Mouse (Mus musculus): ENCODE results near the gene Tmem69. TPM values are rescaled to one million over a fixed set of nuclear protein-coding genes. Genes with fewer than 3 reads are reported as not detected.

Gene Tmem69
- 20.1 and 26.2 TPM in 2 replicates for polyA plus RNA-seq (2015; fragmentation: Nextera tagmentation; extraction: Ambion mirVana)

DNA sequence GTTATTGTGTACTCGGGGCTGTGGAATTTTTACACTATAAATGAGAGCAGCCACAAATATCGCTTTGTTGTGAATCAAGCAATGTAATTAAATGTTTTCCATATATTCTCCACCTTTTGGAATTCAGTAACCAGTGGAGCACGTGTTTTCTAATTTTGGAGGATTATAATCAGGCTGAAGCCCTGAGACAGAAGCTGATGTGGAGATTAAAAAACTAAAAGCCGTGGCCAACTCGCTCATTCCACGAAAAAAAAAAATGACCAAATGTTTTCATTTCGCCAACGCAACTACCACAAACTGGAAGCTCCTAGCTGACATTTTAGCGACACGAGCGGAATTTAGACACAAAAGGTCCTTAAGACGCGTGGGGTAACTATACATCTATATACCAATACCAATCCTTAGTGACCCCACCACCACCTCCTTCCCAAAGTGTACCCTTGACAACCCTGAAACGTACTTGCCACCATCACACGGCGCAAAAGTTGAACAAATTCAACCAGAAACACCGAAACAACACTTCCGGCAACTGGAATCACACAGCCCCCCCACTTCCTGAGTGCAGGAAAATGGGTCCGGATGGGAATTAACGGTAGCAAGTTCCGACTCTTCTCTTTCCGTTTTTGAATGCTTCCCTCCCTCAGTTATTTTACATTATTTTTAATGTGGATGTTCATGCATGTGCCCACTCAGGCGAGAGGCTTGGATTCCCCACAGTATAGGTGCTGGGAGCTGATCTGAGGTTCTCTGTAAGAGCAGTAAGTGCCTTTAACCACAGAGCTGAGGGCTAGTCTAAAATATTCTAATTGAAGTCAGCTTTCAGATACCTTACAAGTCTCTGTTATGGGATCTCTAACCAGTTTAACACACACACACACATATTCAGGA lies at the start of gene Tmem69:
TSS of gene Tmem69 (minus strand) at position 524 of the 888 bp plus-strand sequence.
- peak within 1 kb of the TSS; percentile 89 for H3K27ac ChIP-seq (ENCODE audit: low read length)
- peak within 1 kb of the TSS; percentile 80 for H3K4me2 ChIP-seq (ENCODE audit: low read length)
- H3K27me3 ChIP-seq (ENCODE audit: control insufficient read depth, insufficient read depth, low read depth, low read length): no peaks in the 10 kb centered on the region
- H3K36me3 ChIP-seq (ENCODE audit: control insufficient read depth, insufficient read depth, low read length): 0 out of 2 replicates have a peak, but pooled peaks cover 2% of the 10 kb centered on the region
- no peaks in the 10 kb centered on the region for H3K9me3 ChIP-seq (replicated peaks; ENCODE audit: control insufficient read depth, low read length, poor library complexity, severe bottlenecking)
- WGBS: 4% methylated on average over 23 of the region's 23 CpGs
- peak within 1 kb of the TSS; percentile 54 for H3K4me3 ChIP-seq (ENCODE audit: low read depth, low read length)
- peaks cover 22% of the 10 kb centered on the region for H3K4me1 ChIP-seq (ENCODE audit: control insufficient read depth, insufficient read depth, low read length)
- peak within 1 kb of the TSS; percentile 76 for H3K9ac ChIP-seq (ENCODE audit: low read depth, low read length)
- no peak for ATAC-seq

DNA sequence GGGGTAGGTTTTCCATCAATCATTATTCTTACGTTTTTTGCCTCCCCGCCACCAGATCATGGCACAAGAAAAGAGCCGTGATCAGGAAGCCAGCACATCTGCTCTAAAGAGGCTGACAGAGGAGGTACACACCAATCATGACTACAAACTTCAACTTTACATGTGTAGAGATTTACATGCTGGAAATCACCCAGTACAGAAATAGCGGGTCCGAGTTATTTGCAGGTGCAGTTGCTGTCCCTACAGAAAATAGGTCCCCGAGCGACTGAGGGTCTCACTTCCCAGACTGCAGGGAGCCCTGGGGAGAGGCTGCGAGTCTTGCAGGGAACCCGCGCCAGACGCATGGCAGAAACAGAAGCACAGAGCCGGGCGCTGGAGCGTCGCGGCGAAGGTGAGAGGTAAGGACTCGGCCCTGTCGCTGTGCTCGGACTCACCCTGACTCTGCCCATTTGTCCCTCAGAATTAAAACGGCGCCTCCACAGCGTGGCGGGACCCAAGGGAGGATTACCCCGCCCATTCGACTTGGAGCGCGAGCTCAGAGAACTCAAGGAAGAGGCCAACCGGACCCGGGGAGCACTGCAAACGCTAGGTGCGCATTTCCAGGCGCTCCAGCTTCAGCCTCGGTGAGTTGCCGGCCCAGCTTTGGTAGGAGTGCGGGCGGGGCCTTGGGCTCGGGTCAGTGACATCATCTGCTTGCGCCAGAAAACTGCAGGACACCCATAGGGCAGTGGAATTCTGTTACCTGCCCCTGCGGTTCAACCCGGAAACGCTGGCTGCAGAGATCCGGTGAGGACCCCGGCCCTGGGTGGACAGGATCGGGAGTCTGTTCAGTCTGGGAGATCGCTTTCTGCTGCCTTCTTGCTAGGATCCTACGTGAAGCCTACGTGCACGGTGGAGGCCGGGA lies 41.5 kb upstream of the Tmem69 start:
- H3K36me3 ChIP-seq (ENCODE audit: control insufficient read depth, insufficient read depth, low read length): peaks cover 19% of the 10 kb centered on the region
- H3K9ac ChIP-seq (ENCODE audit: low read depth, low read length): peak overlapping the region; percentile 70
- peaks cover 18% of the 10 kb centered on the region for H3K4me1 ChIP-seq (ENCODE audit: control insufficient read depth, insufficient read depth, low read length)
- H3K4me3 ChIP-seq (ENCODE audit: low read depth, low read length): peak overlapping the region; percentile 64
- H3K9me3 ChIP-seq (replicated peaks; ENCODE audit: control insufficient read depth, low read length, poor library complexity, severe bottlenecking): no peaks in the 10 kb centered on the region
- no peaks in the 10 kb centered on the region for H3K27me3 ChIP-seq (ENCODE audit: control insufficient read depth, insufficient read depth, low read depth, low read length)
- peak overlapping the region; percentile 72 for H3K27ac ChIP-seq (ENCODE audit: low read length)
- under 1% methylated on average over 50 of the region's 50 CpGs for WGBS
- peak; percentile 97 for ATAC-seq
- peak overlapping the region; percentile 80 for H3K4me2 ChIP-seq (ENCODE audit: low read length)

DNA sequence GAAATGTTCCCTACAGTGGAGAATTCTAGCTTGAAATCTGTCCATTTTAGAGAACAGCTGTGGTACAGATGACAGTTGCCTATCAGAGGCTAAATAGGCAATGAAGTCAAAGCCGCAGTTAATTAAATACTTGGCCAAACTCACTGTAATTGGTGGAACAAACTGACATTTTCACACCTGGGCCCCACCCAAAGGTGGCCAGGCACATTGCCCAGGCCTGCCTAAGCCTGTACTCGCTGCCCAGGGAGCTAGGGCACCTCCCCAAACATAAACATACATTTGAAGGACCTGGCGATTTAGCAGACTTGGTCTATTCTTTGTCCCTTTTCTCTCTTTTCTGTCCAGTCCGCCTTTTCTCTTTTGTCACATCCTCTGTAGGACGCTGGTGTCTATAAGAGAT lies 40.6 kb upstream of the Tmem69 start, which contains the start of gene Ccdc17:
TSS of gene Ccdc17 (plus strand) at position 276 of the 400 bp plus-strand sequence.
- H3K27me3 ChIP-seq (ENCODE audit: control insufficient read depth, insufficient read depth, low read depth, low read length): no peaks in the 10 kb centered on the region
- peak within 1 kb of the TSS; percentile 72 for H3K27ac ChIP-seq (ENCODE audit: low read length)
- peak within 1 kb of the TSS; percentile 80 for H3K4me2 ChIP-seq (ENCODE audit: low read length)
- H3K9me3 ChIP-seq (replicated peaks; ENCODE audit: control insufficient read depth, low read length, poor library complexity, severe bottlenecking): no peaks in the 10 kb centered on the region
- H3K4me3 ChIP-seq (ENCODE audit: low read depth, low read length): peak within 1 kb of the TSS; percentile 64
- H3K36me3 ChIP-seq (ENCODE audit: control insufficient read depth, insufficient read depth, low read length): peaks cover 16% of the 10 kb centered on the region
- H3K9ac ChIP-seq (ENCODE audit: low read depth, low read length): peak within 1 kb of the TSS; percentile 70
- WGBS: 15% methylated on average over 5 of the region's 5 CpGs
- peaks cover 18% of the 10 kb centered on the region for H3K4me1 ChIP-seq (ENCODE audit: control insufficient read depth, insufficient read depth, low read length)
- ATAC-seq: no peak

DNA sequence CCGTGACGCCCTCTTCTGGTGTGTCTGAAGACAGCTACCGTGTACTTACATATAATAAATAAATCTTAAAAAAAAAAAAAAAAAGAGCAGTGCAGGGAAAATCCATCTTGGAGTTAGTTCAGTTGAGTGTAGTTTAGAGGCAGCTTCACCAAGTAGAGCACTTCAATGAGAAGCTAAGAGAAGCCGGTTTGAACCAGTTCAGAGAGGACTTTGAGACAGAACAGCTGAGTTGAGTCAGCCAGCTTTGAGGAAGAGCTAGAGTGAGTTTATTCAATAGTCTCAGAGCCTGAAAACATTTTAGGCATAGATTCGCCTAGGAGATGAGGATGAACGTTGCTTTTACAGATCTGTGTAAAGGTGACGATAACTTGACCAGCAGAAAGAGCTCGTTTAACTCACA lies 40.1 kb upstream of the Tmem69 start:
- ATAC-seq: no peak
- H3K27me3 ChIP-seq (ENCODE audit: control insufficient read depth, insufficient read depth, low read depth, low read length): no peaks in the 10 kb centered on the region
- H3K4me2 ChIP-seq (ENCODE audit: low read length): no peak overlapping the region
- no peak overlapping the region for H3K4me3 ChIP-seq (ENCODE audit: low read depth, low read length)
- peaks cover 12% of the 10 kb centered on the region for H3K36me3 ChIP-seq (ENCODE audit: control insufficient read depth, insufficient read depth, low read length)
- no peak overlapping the region; the same call in 1 of the 2 replicates for H3K9ac ChIP-seq (ENCODE audit: low read depth, low read length)
- H3K9me3 ChIP-seq (replicated peaks; ENCODE audit: control insufficient read depth, low read length, poor library complexity, severe bottlenecking): no peaks in the 10 kb centered on the region
- no peak overlapping the region for H3K27ac ChIP-seq (ENCODE audit: low read length)
- H3K4me1 ChIP-seq (ENCODE audit: control insufficient read depth, insufficient read depth, low read length): peaks cover 18% of the 10 kb centered on the region
- 84% methylated on average over 8 of the region's 8 CpGs for WGBS

DNA sequence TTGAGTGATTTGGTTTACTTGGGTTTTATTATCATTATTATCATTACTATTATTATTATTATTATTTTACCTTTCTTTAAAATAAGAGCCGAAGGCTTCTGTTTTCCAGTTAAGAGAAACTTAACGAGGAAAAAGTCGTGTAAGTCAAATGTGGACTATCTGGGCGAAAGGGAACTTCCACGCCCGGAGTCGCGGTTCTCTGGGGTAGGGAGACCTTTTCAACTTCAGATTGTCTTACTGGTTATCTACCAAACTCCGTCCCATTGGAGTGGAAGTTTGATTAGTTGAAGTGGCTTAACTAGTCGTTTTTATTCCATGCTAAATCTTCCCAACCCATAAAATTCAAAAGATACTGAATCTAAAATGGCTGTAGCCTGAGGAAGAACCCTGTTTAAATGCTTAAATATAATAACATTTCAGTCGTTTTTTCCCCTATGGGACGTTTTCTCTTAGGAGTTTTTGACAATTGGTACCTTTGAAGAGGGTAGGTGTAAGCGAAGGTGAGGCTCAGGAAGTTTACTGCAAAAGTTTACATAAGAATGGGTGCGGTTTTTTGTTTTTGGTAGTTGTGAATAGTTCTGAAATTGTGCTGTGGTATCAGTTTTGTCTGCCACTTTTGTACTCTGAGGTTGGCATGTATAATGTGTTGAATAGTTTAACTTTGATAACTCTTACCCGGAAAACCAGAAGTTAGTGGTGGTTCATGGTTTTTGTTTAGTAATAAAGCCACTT lies 2.6 kb upstream of the Tmem69 start:
- Histone ChIP-seq H3K36me3 (ENCODE audit: control insufficient read depth, insufficient read depth, low read length) (no peaks in the 10 kb centered on the region), H3K9ac (ENCODE audit: low read depth, low read length) (peak overlapping the region; percentile 65), H3K27ac (ENCODE audit: low read length) (no peak overlapping the region), H3K4me2 (ENCODE audit: low read length) (peak overlapping the region; percentile 49), H3K4me3 (ENCODE audit: low read depth, low read length) (peak overlapping the region; percentile 54), H3K27me3 (ENCODE audit: control insufficient read depth, insufficient read depth, low read depth, low read length) (no peaks in the 10 kb centered on the region), H3K9me3 (replicated peaks; ENCODE audit: control insufficient read depth, low read length, poor library complexity, severe bottlenecking) (no peaks in the 10 kb centered on the region), H3K4me1 (ENCODE audit: control insufficient read depth, insufficient read depth, low read length) (peaks cover 22% of the 10 kb centered on the region)
- WGBS: 5% methylated on average over 15 of the region's 15 CpGs
- ATAC-seq: no peak

DNA sequence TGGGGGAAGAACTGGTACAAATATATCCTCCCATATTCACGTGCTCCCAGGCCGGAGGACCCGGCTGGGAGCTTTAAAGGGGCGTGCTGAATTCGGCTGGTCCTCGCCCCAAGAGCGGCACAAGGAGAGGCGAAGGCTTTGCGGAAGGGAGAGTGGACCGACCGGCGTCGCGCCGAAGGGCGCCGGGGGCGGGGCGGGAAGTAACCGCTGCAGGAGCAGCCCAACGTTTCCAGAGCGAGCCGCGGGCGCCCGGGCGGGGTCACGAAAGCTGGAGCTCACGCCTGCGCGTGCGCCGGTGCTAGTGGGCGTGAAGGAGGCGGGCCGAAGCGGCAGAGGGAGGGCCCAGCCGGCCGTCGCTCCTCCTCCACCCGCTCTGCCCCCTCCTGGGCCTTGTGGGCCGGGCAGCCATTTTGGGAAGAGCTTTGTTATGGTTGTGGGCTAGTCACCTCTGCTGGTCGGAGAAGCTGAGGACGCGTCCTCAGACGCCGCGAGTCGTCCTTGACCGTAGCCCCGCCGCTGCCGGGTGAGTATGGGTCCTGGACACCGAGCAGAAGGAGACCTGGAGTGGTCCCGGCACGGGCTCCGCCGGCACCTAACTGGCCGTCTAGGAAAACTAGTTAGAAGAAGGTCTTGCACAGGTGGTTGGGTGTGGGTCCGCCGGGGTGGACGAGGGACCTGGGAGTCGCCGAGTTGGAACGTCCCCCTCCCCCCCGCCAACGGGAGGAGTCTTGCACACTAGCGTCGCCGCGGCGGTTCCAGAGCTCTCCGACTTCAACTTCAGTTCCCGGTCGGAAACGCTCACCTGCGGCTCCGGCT lies 1.8 kb upstream of the Tmem69 start, which contains the start of gene Gpbp1l1:
TSS of gene Gpbp1l1 (plus strand) at position 353 of the 816 bp plus-strand sequence.
- under 1% methylated on average over 74 of the region's 78 CpGs for WGBS
- Histone ChIP-seq H3K9me3 (replicated peaks; ENCODE audit: control insufficient read depth, low read length, poor library complexity, severe bottlenecking) (no peaks in the 10 kb centered on the region), H3K4me2 (ENCODE audit: low read length) (peak within 1 kb of the TSS; percentile 80), H3K4me3 (ENCODE audit: low read depth, low read length) (peak within 1 kb of the TSS; percentile 54), H3K4me1 (ENCODE audit: control insufficient read depth, insufficient read depth, low read length) (peaks cover 22% of the 10 kb centered on the region), H3K36me3 (ENCODE audit: control insufficient read depth, insufficient read depth, low read length) (0 out of 2 replicates have a peak, but pooled peaks cover 2% of the 10 kb centered on the region), H3K27me3 (ENCODE audit: control insufficient read depth, insufficient read depth, low read depth, low read length) (no peaks in the 10 kb centered on the region), H3K27ac (ENCODE audit: low read length) (peak within 1 kb of the TSS; percentile 89), H3K9ac (ENCODE audit: low read depth, low read length) (peak within 1 kb of the TSS; percentile 76)
- peak; percentile 97 for ATAC-seq

DNA sequence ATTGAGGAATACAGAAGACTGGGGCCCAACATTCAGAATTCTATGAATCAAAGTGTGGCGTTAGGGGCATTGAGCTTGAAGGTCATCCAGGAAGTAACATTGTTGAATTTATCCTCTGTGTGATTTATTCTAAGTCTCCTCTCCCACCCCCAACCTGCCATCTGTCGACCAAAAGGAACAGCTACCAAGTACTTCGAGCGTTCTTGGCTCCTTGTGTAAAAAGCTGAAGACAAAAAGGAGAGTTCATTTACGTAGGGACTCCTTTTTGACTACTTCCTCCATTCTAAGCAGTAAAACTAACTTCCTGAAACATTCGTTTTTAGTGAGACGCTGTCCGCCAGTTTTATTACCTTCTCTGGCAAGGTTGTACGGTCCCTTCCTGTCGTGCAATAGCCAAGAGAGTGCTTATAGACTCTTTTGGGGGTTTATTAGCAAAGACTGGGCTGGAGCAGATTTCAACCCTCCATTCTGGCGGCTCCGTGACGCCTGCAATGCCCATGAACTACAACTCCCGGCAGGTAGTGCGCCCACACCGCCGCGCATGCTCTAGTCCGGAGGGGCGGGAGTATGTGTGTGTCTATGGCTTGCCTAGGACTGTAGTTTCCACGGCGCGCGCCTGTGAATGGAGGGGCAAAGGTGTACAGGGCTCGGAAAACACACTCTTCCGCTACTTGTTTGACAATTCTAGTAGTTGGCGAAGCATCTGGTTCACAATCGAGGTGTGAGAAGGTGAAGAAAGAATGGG lies 997 bp upstream of the Tmem69 start:
- Histone ChIP-seq H3K4me1 (ENCODE audit: control insufficient read depth, insufficient read depth, low read length) (peaks cover 22% of the 10 kb centered on the region), H3K4me3 (ENCODE audit: low read depth, low read length) (peak overlapping the region; percentile 54), H3K36me3 (ENCODE audit: control insufficient read depth, insufficient read depth, low read length) (0 out of 2 replicates have a peak, but pooled peaks cover 2% of the 10 kb centered on the region), H3K4me2 (ENCODE audit: low read length) (peak overlapping the region; percentile 80), H3K9ac (ENCODE audit: low read depth, low read length) (peak overlapping the region; percentile 76), H3K9me3 (replicated peaks; ENCODE audit: control insufficient read depth, low read length, poor library complexity, severe bottlenecking) (no peaks in the 10 kb centered on the region), H3K27ac (ENCODE audit: low read length) (peak overlapping the region; percentile 89), H3K27me3 (ENCODE audit: control insufficient read depth, insufficient read depth, low read depth, low read length) (no peaks in the 10 kb centered on the region)
- under 1% methylated on average over 28 of the region's 28 CpGs for WGBS
- peak; percentile 98 for ATAC-seq

Measured in midbrain, embryonic 16.5 days (tissue).